Mouse (Mus musculus): ENCODE measurements around the gene Fbxo21.

DNA sequence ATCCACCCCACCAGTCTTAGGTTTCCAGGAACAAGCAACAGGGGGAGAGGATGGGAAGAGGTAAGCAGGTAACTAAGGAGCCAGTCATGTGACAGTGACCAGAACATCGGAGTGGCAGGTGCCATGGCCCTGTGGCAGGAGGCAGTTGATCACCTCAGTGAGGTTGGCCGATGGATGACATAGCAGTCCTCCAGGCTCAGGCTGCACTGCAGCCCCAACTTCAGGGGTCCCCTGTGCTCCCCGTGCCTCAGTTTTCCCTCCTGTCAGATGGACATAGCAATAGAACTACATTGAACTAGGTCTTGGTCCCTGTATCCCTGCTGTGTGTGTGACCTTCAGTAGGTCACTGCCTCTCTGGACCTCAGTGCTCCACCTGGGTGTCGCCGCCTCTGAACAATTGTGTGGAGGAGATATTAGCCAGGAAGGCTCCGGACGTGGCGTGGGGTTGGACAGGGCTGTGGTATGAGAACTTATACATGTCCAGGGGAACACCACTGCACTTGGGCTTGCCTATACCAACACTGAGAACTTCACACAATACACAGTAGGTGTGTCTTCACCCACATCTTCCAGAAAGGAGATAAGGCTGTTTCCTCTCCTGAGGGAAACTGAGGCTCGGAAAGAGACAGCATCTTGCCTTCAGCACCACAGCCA is 53.6 kb downstream of the Fbxo21 start:
- no peak for TF ChIP-seq CTCF (IDR thresholded peaks at IDR 0.05; ENCODE audit: extremely low read depth, insufficient read length, insufficient replicate concordance, low read depth, low read length)
- no peak for TF ChIP-seq POLR2A (IDR thresholded peaks at IDR 0.05; ENCODE audit: low read depth, low read length)
